Mouse (Mus musculus): ENCODE results near the gene Rps2. TPM values are rescaled to one million over a fixed set of nuclear protein-coding genes. Genes with fewer than 3 reads are reported as not detected.

The Rps2 gene
- polyA plus RNA-seq, 1 experiment from 2014 or later, result 1,454 TPM

DNA sequence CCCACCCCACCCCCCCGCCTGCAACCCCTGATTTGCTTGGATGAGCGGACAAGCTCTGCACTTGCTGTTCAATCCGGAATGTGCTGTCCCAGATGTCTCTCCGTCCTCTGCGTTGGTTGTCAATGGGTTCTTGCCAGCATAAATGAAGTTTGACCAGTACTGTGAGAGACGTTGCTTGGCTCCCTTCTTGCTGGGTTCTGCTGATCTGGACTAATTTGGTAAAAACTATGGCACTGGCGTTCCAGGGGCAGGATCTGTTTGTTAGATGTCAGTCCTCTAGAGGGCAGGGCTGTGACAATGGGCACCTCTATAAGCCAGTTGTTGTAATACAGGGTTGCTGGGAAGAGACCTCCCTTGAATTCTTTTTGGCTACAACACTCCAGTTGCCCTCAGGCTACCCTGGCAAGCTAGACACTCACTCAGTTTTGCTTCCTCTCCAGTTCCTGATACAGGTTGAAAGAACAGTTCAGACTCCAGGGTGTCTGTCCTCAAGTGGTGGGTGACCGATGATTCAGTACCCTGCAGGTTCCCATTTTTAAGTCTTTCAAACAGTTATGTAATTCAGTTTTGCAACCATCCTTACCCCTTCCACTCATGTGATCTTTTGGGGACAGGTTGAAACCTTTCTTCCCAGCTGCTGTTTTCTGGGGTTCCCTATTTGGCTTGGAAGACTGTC is 19.4 kb downstream of the Rps2 start:
- no peak for ATAC-seq
- Histone ChIP-seq H3K4me2 (peak overlapping the region; percentile 95), H3K36me3 (peaks cover 29% of the 10 kb centered on the region), H3K9me3 (replicated peaks) (no peaks in the 10 kb centered on the region), H3K27ac (peak overlapping the region; percentile 83), H3K4me1 (peaks cover 36% of the 10 kb centered on the region), H3K9ac (peak overlapping the region; percentile 84), H3K27me3 (replicated peaks) (0 out of 2 replicates have a peak, but pooled peaks cover 12% of the 10 kb centered on the region), H3K4me3 (peak overlapping the region; percentile 81)
- 23% methylated on average over 8 of the region's 8 CpGs for WGBS (ENCODE audit: insufficient replicate concordance)

- H3K27me3 ChIP-seq (replicated peaks), result 0 out of 2 replicates have a peak, but pooled peaks cover 2% of the 10 kb centered on the region
- no peak overlapping the region for H3K9ac ChIP-seq
- no peak for ATAC-seq
- 77% methylated on average over 4 of the region's 4 CpGs for WGBS (ENCODE audit: insufficient replicate concordance)
- peak overlapping the region; percentile 83 for H3K27ac ChIP-seq
- no peaks in the 10 kb centered on the region for H3K9me3 ChIP-seq (replicated peaks)
- peak overlapping the region; percentile 95; the same call in 1 of the 2 replicates for H3K4me2 ChIP-seq
- peaks cover 36% of the 10 kb centered on the region for H3K4me1 ChIP-seq
- peaks cover 36% of the 10 kb centered on the region for H3K36me3 ChIP-seq
- H3K4me3 ChIP-seq, result 0 out of 2 replicates have a peak overlapping the region, but pooled peaks have one; percentile 81
These were observed 20.3 kb downstream of the Rps2 start for GRCm38 (mm10) chr17:24738238-24738637.

DNA sequence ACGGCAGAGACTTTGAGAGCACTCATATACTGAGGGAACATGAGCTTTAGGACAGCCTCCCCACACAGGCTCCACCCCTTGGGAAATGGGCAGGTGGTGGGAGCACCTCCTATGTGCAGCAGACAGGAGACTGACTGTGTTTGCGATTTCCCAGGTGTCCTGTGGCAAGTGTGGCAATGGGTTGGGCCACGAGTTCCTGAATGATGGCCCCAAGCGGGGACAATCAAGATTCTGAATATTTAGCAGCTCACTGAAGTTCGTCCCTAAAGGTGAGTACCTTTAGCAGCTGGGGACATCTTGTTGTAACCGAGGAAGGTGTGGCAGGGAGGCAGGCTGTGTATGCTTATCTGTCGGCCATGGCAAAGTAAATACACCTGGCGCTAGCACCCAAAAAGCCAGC is 22.0 kb downstream of the Rps2 start:
- Histone ChIP-seq H3K4me2 (no peak overlapping the region), H3K27me3 (replicated peaks) (no peaks in the 10 kb centered on the region), H3K4me3 (no peak overlapping the region), H3K27ac (no peak overlapping the region), H3K4me1 (peaks cover 36% of the 10 kb centered on the region), H3K9me3 (replicated peaks) (no peaks in the 10 kb centered on the region), H3K9ac (no peak overlapping the region), H3K36me3 (peaks cover 36% of the 10 kb centered on the region)
- WGBS (ENCODE audit: insufficient replicate concordance), result 75% methylated on average over 8 of the region's 8 CpGs
- ATAC-seq, result no peak

DNA sequence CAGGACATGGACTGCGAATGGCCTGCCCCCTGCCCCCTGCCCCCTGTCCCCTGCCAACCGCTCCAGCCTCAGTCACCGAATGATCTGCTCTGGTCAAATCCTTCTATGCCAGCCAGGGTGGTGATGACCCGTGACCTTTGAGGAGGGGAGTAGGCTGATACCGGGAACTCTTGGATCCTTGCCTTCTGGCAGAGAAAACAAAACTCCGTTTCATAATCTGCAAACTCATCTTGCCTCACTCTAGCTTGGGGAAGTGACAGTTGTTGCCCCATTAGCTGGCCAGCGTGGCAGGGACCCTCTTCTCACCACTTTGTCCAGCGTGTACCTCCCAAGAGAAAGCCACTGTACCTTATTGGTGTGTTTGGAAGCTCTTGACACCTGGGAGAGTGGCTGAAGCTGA is 24.4 kb downstream of the Rps2 start:
- H3K36me3 ChIP-seq, result peaks cover 36% of the 10 kb centered on the region
- H3K4me1 ChIP-seq, result peaks cover 22% of the 10 kb centered on the region
- WGBS (ENCODE audit: insufficient replicate concordance), result 76% methylated on average over 8 of the region's 8 CpGs
- no peaks in the 10 kb centered on the region for H3K9me3 ChIP-seq (replicated peaks)
- peaks cover 17% of the 10 kb centered on the region for H3K27me3 ChIP-seq (replicated peaks)
- no peak overlapping the region for H3K4me3 ChIP-seq
- H3K9ac ChIP-seq, result no peak overlapping the region
- H3K27ac ChIP-seq, result no peak overlapping the region
- H3K4me2 ChIP-seq, result no peak overlapping the region
- no peak for ATAC-seq

DNA sequence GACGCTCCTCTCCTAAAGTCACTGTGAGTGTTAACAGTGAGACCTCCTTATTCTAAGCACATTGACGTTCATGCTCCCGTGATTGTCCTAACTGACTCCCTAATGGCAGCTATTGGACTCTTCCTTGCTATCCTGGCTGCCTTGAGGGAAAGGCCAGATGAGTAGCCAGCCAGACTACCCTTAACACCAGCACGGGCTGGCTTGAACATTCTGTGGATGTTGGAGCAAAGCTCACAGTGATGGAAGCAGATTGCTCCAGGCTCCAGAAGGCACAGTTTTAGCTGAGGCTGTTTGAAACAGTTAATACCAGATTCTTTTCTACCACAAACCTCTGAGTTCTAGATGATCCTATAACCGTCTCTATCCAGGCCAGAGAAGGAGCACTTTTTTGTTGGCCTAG is 26.0 kb downstream of the Rps2 start:
- Histone ChIP-seq H3K27me3 (replicated peaks) (peaks cover 27% of the 10 kb centered on the region), H3K9me3 (replicated peaks) (no peaks in the 10 kb centered on the region), H3K4me3 (no peak overlapping the region), H3K36me3 (peaks cover 36% of the 10 kb centered on the region), H3K4me1 (peaks cover 9% of the 10 kb centered on the region), H3K4me2 (no peak overlapping the region), H3K27ac (no peak overlapping the region), H3K9ac (no peak overlapping the region)
- 63% methylated on average over 5 of the region's 5 CpGs for WGBS (ENCODE audit: insufficient replicate concordance)
- no peak for ATAC-seq

GRCm38 (mm10) chr17:24744381-24744780 is 26.5 kb downstream of the Rps2 start:
- ATAC-seq, result no peak
- no peak overlapping the region for H3K4me3 ChIP-seq
- WGBS (ENCODE audit: insufficient replicate concordance), result 66% methylated on average over 3 of the region's 3 CpGs

DNA sequence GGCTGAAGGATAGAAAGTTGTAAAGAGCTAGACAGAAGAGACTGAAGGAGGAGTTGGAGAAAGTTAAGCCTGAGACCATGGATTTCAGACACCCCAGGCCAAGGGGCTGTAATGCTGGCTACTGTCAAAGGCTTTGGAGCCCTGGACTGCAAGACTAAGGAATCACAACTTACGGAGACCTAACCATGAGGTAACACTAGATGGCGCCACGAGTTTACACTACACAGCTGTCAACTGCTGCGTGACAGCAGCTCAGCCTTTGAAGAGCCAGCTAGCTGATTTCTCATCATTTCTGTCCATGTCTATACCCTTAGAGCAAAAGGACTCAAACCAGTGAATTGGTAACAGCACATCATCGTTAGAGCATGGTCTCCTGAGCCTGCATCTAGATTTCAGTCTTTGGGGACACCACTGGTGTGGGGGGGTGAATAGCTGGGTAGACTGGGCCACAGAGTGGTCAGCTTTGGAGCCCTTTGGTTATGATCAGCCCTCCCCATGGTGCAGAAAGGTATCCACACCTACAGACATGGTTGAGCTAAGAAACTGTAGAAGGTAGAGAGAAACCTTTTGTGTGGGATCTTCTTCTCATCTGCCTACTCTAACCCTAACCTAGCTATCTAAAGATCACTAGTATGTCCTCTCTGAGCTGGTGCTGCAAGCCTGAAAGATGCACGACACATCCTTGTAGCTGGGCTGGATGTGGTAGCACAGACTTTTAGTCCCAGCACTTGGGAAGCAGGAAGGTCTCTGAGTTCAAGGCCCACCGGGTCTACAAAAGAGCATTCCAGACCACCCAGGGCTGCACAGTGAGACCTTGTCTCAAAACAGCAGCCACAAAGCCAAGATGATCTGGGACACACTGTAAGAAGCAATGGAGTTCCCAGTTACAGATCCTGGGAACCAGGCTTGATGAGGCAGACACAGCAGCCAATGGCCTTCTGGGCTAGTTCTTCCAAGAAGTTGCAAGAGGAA is 27.9 kb downstream of the Rps2 start:
- H3K4me1 ChIP-seq, result no peaks in the 10 kb centered on the region
- ATAC-seq, result peak; percentile 60
- no peak overlapping the region for H3K4me3 ChIP-seq
- peaks cover 45% of the 10 kb centered on the region for H3K27me3 ChIP-seq (replicated peaks)
- 15% methylated on average over 7 of the region's 7 CpGs for WGBS (ENCODE audit: insufficient replicate concordance)
- peaks cover 22% of the 10 kb centered on the region for H3K36me3 ChIP-seq
- no peak overlapping the region for H3K27ac ChIP-seq
- no peaks in the 10 kb centered on the region for H3K9me3 ChIP-seq (replicated peaks)
- H3K9ac ChIP-seq, result no peak overlapping the region
- no peak overlapping the region for H3K4me2 ChIP-seq

More at GRCm38 (mm10) chr17:24744381-24744780, 26.5 kb downstream of the Rps2 start:
- no peak overlapping the region for H3K27ac ChIP-seq
- no peak overlapping the region for H3K9ac ChIP-seq
- H3K27me3 ChIP-seq (replicated peaks), result peaks cover 31% of the 10 kb centered on the region
- H3K36me3 ChIP-seq, result peaks cover 33% of the 10 kb centered on the region
- peaks cover 6% of the 10 kb centered on the region for H3K4me1 ChIP-seq
- H3K4me2 ChIP-seq, result no peak overlapping the region
- H3K9me3 ChIP-seq (replicated peaks), result no peaks in the 10 kb centered on the region

DNA sequence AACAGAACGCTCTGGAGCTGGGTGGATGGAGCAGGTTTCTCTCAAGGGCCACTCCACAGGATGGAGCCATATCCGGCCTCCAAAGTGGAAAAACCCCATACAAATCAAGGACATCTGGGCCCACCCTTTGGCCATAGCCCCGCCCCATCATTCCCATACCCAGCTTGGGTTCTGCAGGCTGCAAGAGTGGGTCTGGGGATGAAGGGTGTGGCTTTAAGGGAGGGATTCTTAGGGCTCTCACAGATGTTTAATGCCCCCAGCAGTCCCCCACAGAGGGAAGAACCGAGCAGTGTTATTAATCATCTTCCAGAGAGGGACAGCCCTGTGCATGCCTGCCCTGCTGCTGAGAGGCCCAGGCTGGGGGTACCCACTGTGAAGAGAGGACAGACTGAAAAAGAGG is 29.1 kb downstream of the Rps2 start:
- peaks cover 10% of the 10 kb centered on the region for H3K36me3 ChIP-seq
- no peak for ATAC-seq
- 47% methylated on average over 4 of the region's 4 CpGs for WGBS (ENCODE audit: insufficient replicate concordance)
- no peak overlapping the region for H3K4me2 ChIP-seq
- no peak overlapping the region for H3K27ac ChIP-seq
- no peaks in the 10 kb centered on the region for H3K9me3 ChIP-seq (replicated peaks)
- no peak overlapping the region for H3K4me3 ChIP-seq
- no peaks in the 10 kb centered on the region for H3K4me1 ChIP-seq
- no peak overlapping the region for H3K9ac ChIP-seq
- H3K27me3 ChIP-seq (replicated peaks), result peaks cover 57% of the 10 kb centered on the region

GRCm38 (mm10) chr17:24751528-24751927 is 33.6 kb downstream of the Rps2 start:
- Histone ChIP-seq H3K4me2 (no peak overlapping the region), H3K36me3 (no peaks in the 10 kb centered on the region), H3K4me3 (no peak overlapping the region), H3K4me1 (peaks cover 16% of the 10 kb centered on the region), H3K27ac (no peak overlapping the region), H3K9me3 (replicated peaks) (no peaks in the 10 kb centered on the region), H3K27me3 (replicated peaks) (peaks cover 93% of the 10 kb centered on the region), H3K9ac (no peak overlapping the region)
- ATAC-seq, result no peak
- WGBS (ENCODE audit: insufficient replicate concordance), result 13% methylated on average over 4 of the region's 4 CpGs

- Histone ChIP-seq H3K4me1 (peaks cover 16% of the 10 kb centered on the region), H3K4me2 (peak within 1 kb of the TSS; percentile 75), H3K9ac (0 out of 2 replicates have a peak within 1 kb of the TSS, but pooled peaks have one; percentile 23), H3K36me3 (no peaks in the 10 kb centered on the region), H3K27ac (no peak within 1 kb of the TSS), H3K4me3 (peak within 1 kb of the TSS; percentile 50), H3K27me3 (replicated peaks) (peaks cover 93% of the 10 kb centered on the region), H3K9me3 (replicated peaks) (no peaks in the 10 kb centered on the region)
- 1% methylated on average over 75 of the region's 82 CpGs for WGBS (ENCODE audit: insufficient replicate concordance)
- peak; percentile 74 for ATAC-seq
These were observed 34.8 kb downstream of the Rps2 start, which contains the start of gene Hs3st6 for GRCm38 (mm10) chr17:24752415-24753394. Hs3st6 (plus strand) TSS chr17:24752988.

- H3K4me1 ChIP-seq, result peaks cover 12% of the 10 kb centered on the region
- H3K27me3 ChIP-seq (replicated peaks), result peaks cover 94% of the 10 kb centered on the region
- H3K9me3 ChIP-seq (replicated peaks), result no peaks in the 10 kb centered on the region
- WGBS (ENCODE audit: insufficient replicate concordance), result 74% methylated on average over 1 of the region's 1 CpGs
- no peak overlapping the region for H3K27ac ChIP-seq
- ATAC-seq, result no peak
- H3K4me2 ChIP-seq, result no peak overlapping the region
- H3K4me3 ChIP-seq, result no peak overlapping the region
- no peaks in the 10 kb centered on the region for H3K36me3 ChIP-seq
- no peak overlapping the region for H3K9ac ChIP-seq
These were observed 39.5 kb downstream of the Rps2 start for GRCm38 (mm10) chr17:24757394-24757793.
